Mouse (Mus musculus): ENCODE data around the gene Snd1. TPM values are rescaled to one million over a fixed set of nuclear protein-coding genes. Genes with fewer than 3 reads are reported as not detected.

Gene Snd1
- polyA plus RNA-seq, 1 experiment from 2014 or later, result 70.5 TPM

- Histone ChIP-seq H3K9ac (no peak overlapping the region), H3K27ac (no peak overlapping the region), H3K36me3 (no peaks in the 10 kb centered on the region), H3K4me3 (no peak overlapping the region), H3K4me1 (replicated peaks) (peaks cover 24% of the 10 kb centered on the region), H3K4me2 (no peak overlapping the region), H3K27me3 (no peaks in the 10 kb centered on the region), H3K9me3 (replicated peaks) (no peaks in the 10 kb centered on the region)
- 0 out of 2 replicates have a peak, but pooled peaks have one; percentile 47 for ATAC-seq (replicated peaks; ENCODE audit: insufficient number of reproducible peaks, insufficient read depth, low FRiP score, low read depth)
- WGBS, result 41% methylated on average over 9 of the region's 9 CpGs
Observed at GRCm38 (mm10) chr6:28817039-28817438, 342.1 kb downstream of the Snd1 start.

GRCm38 (mm10) chr6:28819509-28820358, 344.8 kb downstream of the Snd1 start:
- Histone ChIP-seq H3K27me3 (no peaks in the 10 kb centered on the region), H3K4me1 (replicated peaks) (peaks cover 12% of the 10 kb centered on the region), H3K9me3 (replicated peaks) (no peaks in the 10 kb centered on the region), H3K27ac (no peak overlapping the region), H3K4me3 (no peak overlapping the region), H3K4me2 (no peak overlapping the region), H3K36me3 (no peaks in the 10 kb centered on the region), H3K9ac (no peak overlapping the region)
- WGBS, result 67% methylated on average over 13 of the region's 13 CpGs
- no peak for ATAC-seq (replicated peaks; ENCODE audit: insufficient number of reproducible peaks, insufficient read depth, low FRiP score, low read depth)

- WGBS, result 61% methylated on average over 3 of the region's 3 CpGs
- no peaks in the 10 kb centered on the region for H3K27me3 ChIP-seq
- no peak overlapping the region for H3K4me2 ChIP-seq
- no peaks in the 10 kb centered on the region for H3K36me3 ChIP-seq
- H3K9ac ChIP-seq, result no peak overlapping the region
- peaks cover 7% of the 10 kb centered on the region for H3K4me1 ChIP-seq (replicated peaks)
- ATAC-seq (replicated peaks; ENCODE audit: insufficient number of reproducible peaks, insufficient read depth, low FRiP score, low read depth), result no peak
- no peak overlapping the region for H3K27ac ChIP-seq
- H3K9me3 ChIP-seq (replicated peaks), result no peaks in the 10 kb centered on the region
- no peak overlapping the region for H3K4me3 ChIP-seq
Observed at GRCm38 (mm10) chr6:28822296-28822695, 347.4 kb downstream of the Snd1 start.

GRCm38 (mm10) chr6:28823375-28823774, 348.4 kb downstream of the Snd1 start:
- Histone ChIP-seq H3K4me2 (no peak overlapping the region), H3K4me3 (no peak overlapping the region), H3K9ac (no peak overlapping the region), H3K4me1 (replicated peaks) (peaks cover 6% of the 10 kb centered on the region; the same call in 1 of the 2 replicates), H3K27me3 (no peaks in the 10 kb centered on the region), H3K36me3 (no peaks in the 10 kb centered on the region), H3K9me3 (replicated peaks) (no peaks in the 10 kb centered on the region), H3K27ac (no peak overlapping the region)
- 72% methylated on average over 3 of the region's 3 CpGs for WGBS
- ATAC-seq (replicated peaks; ENCODE audit: insufficient number of reproducible peaks, insufficient read depth, low FRiP score, low read depth), result no peak

GRCm38 (mm10) chr6:28823802-28824201, 348.9 kb downstream of the Snd1 start:
- no peak for ATAC-seq (replicated peaks; ENCODE audit: insufficient number of reproducible peaks, insufficient read depth, low FRiP score, low read depth)
- H3K9ac ChIP-seq, result no peak overlapping the region
- H3K4me2 ChIP-seq, result no peak overlapping the region
- no peak overlapping the region for H3K27ac ChIP-seq
- H3K27me3 ChIP-seq, result no peaks in the 10 kb centered on the region
- WGBS, result 86% methylated on average over 5 of the region's 5 CpGs
- no peaks in the 10 kb centered on the region for H3K9me3 ChIP-seq (replicated peaks)
- no peak overlapping the region for H3K4me3 ChIP-seq
- no peaks in the 10 kb centered on the region for H3K36me3 ChIP-seq
- peaks cover 6% of the 10 kb centered on the region; the same call in 1 of the 2 replicates for H3K4me1 ChIP-seq (replicated peaks)

- 83% methylated on average over 3 of the region's 3 CpGs for WGBS
- no peak overlapping the region for H3K27ac ChIP-seq
- no peak overlapping the region for H3K4me2 ChIP-seq
- H3K4me3 ChIP-seq, result no peak overlapping the region
- H3K9ac ChIP-seq, result no peak overlapping the region
- H3K9me3 ChIP-seq (replicated peaks), result no peaks in the 10 kb centered on the region
- no peak for ATAC-seq (replicated peaks; ENCODE audit: insufficient number of reproducible peaks, insufficient read depth, low FRiP score, low read depth)
- H3K27me3 ChIP-seq, result peaks cover 8% of the 10 kb centered on the region
- 0 out of 2 replicates have a peak, but pooled peaks cover 2% of the 10 kb centered on the region for H3K4me1 ChIP-seq (replicated peaks)
- H3K36me3 ChIP-seq, result no peaks in the 10 kb centered on the region
Observed at GRCm38 (mm10) chr6:28825894-28826293, 351.0 kb downstream of the Snd1 start.

GRCm38 (mm10) chr6:28826689-28827389, 351.9 kb downstream of the Snd1 start:
- Histone ChIP-seq H3K4me2 (no peak overlapping the region), H3K4me3 (no peak overlapping the region), H3K4me1 (replicated peaks) (peaks cover 10% of the 10 kb centered on the region), H3K9me3 (replicated peaks) (no peaks in the 10 kb centered on the region), H3K27ac (no peak overlapping the region), H3K36me3 (no peaks in the 10 kb centered on the region), H3K9ac (no peak overlapping the region), H3K27me3 (peaks cover 16% of the 10 kb centered on the region)
- ATAC-seq (replicated peaks; ENCODE audit: insufficient number of reproducible peaks, insufficient read depth, low FRiP score, low read depth), result no peak
- WGBS, result 65% methylated on average over 9 of the region's 9 CpGs

- no peak for ATAC-seq (replicated peaks; ENCODE audit: insufficient number of reproducible peaks, insufficient read depth, low FRiP score, low read depth)
- H3K4me3 ChIP-seq, result no peak overlapping the region
- 64% methylated on average over 3 of the region's 3 CpGs for WGBS
- H3K9ac ChIP-seq, result no peak overlapping the region
- H3K27ac ChIP-seq, result no peak overlapping the region
- no peaks in the 10 kb centered on the region for H3K9me3 ChIP-seq (replicated peaks)
- peaks cover 16% of the 10 kb centered on the region for H3K27me3 ChIP-seq
- no peak overlapping the region for H3K4me2 ChIP-seq
- peaks cover 16% of the 10 kb centered on the region for H3K4me1 ChIP-seq (replicated peaks)
- H3K36me3 ChIP-seq, result no peaks in the 10 kb centered on the region
Observed at GRCm38 (mm10) chr6:28827565-28827964, 352.6 kb downstream of the Snd1 start.

- no peak overlapping the region for H3K4me3 ChIP-seq
- no peak for ATAC-seq (replicated peaks; ENCODE audit: insufficient number of reproducible peaks, insufficient read depth, low FRiP score, low read depth)
- 49% methylated on average over 6 of the region's 6 CpGs for WGBS
- H3K27me3 ChIP-seq, result peaks cover 16% of the 10 kb centered on the region
- no peak overlapping the region for H3K9ac ChIP-seq
- no peaks in the 10 kb centered on the region for H3K36me3 ChIP-seq
- peaks cover 19% of the 10 kb centered on the region for H3K4me1 ChIP-seq (replicated peaks)
- no peak overlapping the region for H3K4me2 ChIP-seq
- H3K9me3 ChIP-seq (replicated peaks), result no peaks in the 10 kb centered on the region
- no peak overlapping the region for H3K27ac ChIP-seq
Observed at GRCm38 (mm10) chr6:28828593-28828992, 353.7 kb downstream of the Snd1 start.

GRCm38 (mm10) chr6:28830306-28830705, 355.4 kb downstream of the Snd1 start:
- WGBS, result 91% methylated on average over 12 of the region's 12 CpGs
- ATAC-seq (replicated peaks; ENCODE audit: insufficient number of reproducible peaks, insufficient read depth, low FRiP score, low read depth), result no peak
- Histone ChIP-seq H3K4me2 (no peak overlapping the region), H3K27ac (no peak overlapping the region), H3K9ac (no peak overlapping the region), H3K4me1 (replicated peaks) (peaks cover 22% of the 10 kb centered on the region), H3K4me3 (no peak overlapping the region), H3K27me3 (peaks cover 19% of the 10 kb centered on the region), H3K9me3 (replicated peaks) (no peaks in the 10 kb centered on the region), H3K36me3 (no peaks in the 10 kb centered on the region)

- peaks cover 19% of the 10 kb centered on the region for H3K27me3 ChIP-seq
- H3K36me3 ChIP-seq, result no peaks in the 10 kb centered on the region
- peak within 1 kb of the TSS; percentile 99 for H3K4me2 ChIP-seq
- peak within 1 kb of the TSS; percentile 65 for H3K4me3 ChIP-seq
- H3K9ac ChIP-seq, result peak within 1 kb of the TSS; percentile 74
- no peak for ATAC-seq (replicated peaks; ENCODE audit: insufficient number of reproducible peaks, insufficient read depth, low FRiP score, low read depth)
- H3K4me1 ChIP-seq (replicated peaks), result peaks cover 22% of the 10 kb centered on the region
- H3K9me3 ChIP-seq (replicated peaks), result no peaks in the 10 kb centered on the region
- 44% methylated on average over 27 of the region's 27 CpGs for WGBS
- H3K27ac ChIP-seq, result no peak within 1 kb of the TSS
Observed at GRCm38 (mm10) chr6:28831011-28831853, 356.3 kb downstream of the Snd1 start, which contains the start of gene Lrrc4. TSS of gene Lrrc4 (minus strand) at chr6:28831747.
